8 mouse cellular contexts compared by ENCODE assay signal in genomic region chr1:36472106-36472440, GRCm38 (mm10). TPM values are rescaled to one million over a fixed set of nuclear protein-coding genes. Genes with fewer than 3 reads are reported as not detected.
DNase-seq lines count a peak whose midpoint lies in the region; ATAC-seq and TF ChIP-seq lines count a peak whose summit lies in the region.

No protein-coding gene starts in this region.

- no peak; the same call in 1 of the 2 replicates for ATAC-seq in heart, embryonic 13.5 days (ENCODE audit: extremely low read depth, insufficient number of reproducible peaks, low FRiP score, low TSS enrichment)
- 0 out of 2 replicates have a peak, but pooled peaks have one; percentile 5 for ATAC-seq in embryonic facial prominence, embryonic 15.5 days (ENCODE audit: insufficient number of reproducible peaks, low FRiP score, low TSS enrichment, low read depth)
- ATAC-seq in limb, embryonic 12.5 days (ENCODE audit: insufficient number of reproducible peaks, insufficient read depth, low FRiP score, low TSS enrichment, low read depth): no peak

- H3K4me3 ChIP-seq in heart, embryonic 13.5 days: peak overlapping the region; percentile 75
- peak overlapping the region; percentile 72 for H3K4me3 ChIP-seq in embryonic facial prominence, embryonic 15.5 days (replicated peaks)
- H3K4me3 ChIP-seq in limb, embryonic 12.5 days (replicated peaks): peak overlapping the region; percentile 68
- peak overlapping the region; percentile 74 for H3K4me3 ChIP-seq in small intestine, adult 2 months (ENCODE audit: low read depth, low read length)

- H3K4me2 ChIP-seq in heart, embryonic 13.5 days: peak overlapping the region; percentile 94
- peak overlapping the region; percentile 68 for H3K4me2 ChIP-seq in embryonic facial prominence, embryonic 15.5 days (replicated peaks)
- H3K4me2 ChIP-seq in limb, embryonic 12.5 days: peak overlapping the region; percentile 69

- no peak for TF ChIP-seq CTCF in small intestine, adult 2 months (IDR thresholded peaks at IDR 0.05; ENCODE audit: extremely low read depth, insufficient read length, insufficient replicate concordance, low read depth, low read length)

- DNase-seq in heart, adult 8-10 months (ENCODE audit: low spot score): no peak
- peak; percentile 8 to 32 for DNase-seq in CD8-positive naive resting alpha-beta T cell, adult 2 months (ENCODE audit: low read depth in 2 of 2, low spot score in 2 of 2)
- DNase-seq in embryo, embryonic 10 days (ENCODE audit: low spot score): no peak
- no peak for DNase-seq in MN1 (ENCODE audit: low spot score)

- H3K9ac ChIP-seq in heart, embryonic 13.5 days: peak overlapping the region; percentile 88
- peak overlapping the region; percentile 54 for H3K9ac ChIP-seq in embryonic facial prominence, embryonic 15.5 days
- H3K9ac ChIP-seq in limb, embryonic 12.5 days (replicated peaks): peak overlapping the region; percentile 70

- H3K4me1 ChIP-seq in heart, embryonic 13.5 days: peaks cover 57% of the 10 kb centered on the region
- H3K4me1 ChIP-seq in embryonic facial prominence, embryonic 15.5 days: peaks cover 60% of the 10 kb centered on the region
- peaks cover 52% of the 10 kb centered on the region for H3K4me1 ChIP-seq in limb, embryonic 12.5 days (replicated peaks)
- H3K4me1 ChIP-seq in small intestine, adult 2 months (ENCODE audit: control insufficient read depth, insufficient read depth, insufficient read length, low read length): peaks cover 3% of the 10 kb centered on the region; the same call in 1 of the 2 replicates

- 11% methylated on average over 18 of the region's 18 CpGs for WGBS in heart, embryonic 13.5 days
- WGBS in embryonic facial prominence, embryonic 15.5 days: 11% methylated on average over 18 of the region's 18 CpGs
- WGBS in limb, embryonic 12.5 days: 14% methylated on average over 18 of the region's 18 CpGs
- 8% methylated on average over 18 of the region's 18 CpGs for whole genome bisulfite sequencing in small intestine, adult 2 months

- no peaks in the 10 kb centered on the region for H3K9me3 ChIP-seq in heart, embryonic 13.5 days
- no peaks in the 10 kb centered on the region for H3K9me3 ChIP-seq in embryonic facial prominence, embryonic 15.5 days (replicated peaks)
- H3K9me3 ChIP-seq in limb, embryonic 12.5 days: no peaks in the 10 kb centered on the region

- no peaks in the 10 kb centered on the region for H3K36me3 ChIP-seq in heart, embryonic 13.5 days
- H3K36me3 ChIP-seq in embryonic facial prominence, embryonic 15.5 days: no peaks in the 10 kb centered on the region
- H3K36me3 ChIP-seq in limb, embryonic 12.5 days: no peaks in the 10 kb centered on the region
- no peaks in the 10 kb centered on the region for H3K36me3 ChIP-seq in small intestine, adult 2 months (ENCODE audit: control insufficient read depth, insufficient read depth, low read length)

- no peaks in the 10 kb centered on the region; the same call in 1 of the 2 replicates for H3K27me3 ChIP-seq in heart, embryonic 13.5 days (replicated peaks)
- no peaks in the 10 kb centered on the region for H3K27me3 ChIP-seq in embryonic facial prominence, embryonic 15.5 days
- H3K27me3 ChIP-seq in limb, embryonic 12.5 days: no peaks in the 10 kb centered on the region
- H3K27me3 ChIP-seq in small intestine, adult 2 months (ENCODE audit: control insufficient read depth, insufficient read depth, low read length): no peaks in the 10 kb centered on the region

- H3K27ac ChIP-seq in heart, embryonic 13.5 days (replicated peaks): peak overlapping the region; percentile 73; the same call in 1 of the 2 replicates
- H3K27ac ChIP-seq in embryonic facial prominence, embryonic 15.5 days (replicated peaks): peak overlapping the region; percentile 72; the same call in 1 of the 2 replicates
- 0 out of 2 replicates have a peak overlapping the region, but pooled peaks have one; percentile 29 for H3K27ac ChIP-seq in limb, embryonic 12.5 days
- H3K27ac ChIP-seq in small intestine, adult 2 months (ENCODE audit: insufficient read depth, low read depth, low read length): peak overlapping the region; percentile 99

- no peak for TF ChIP-seq POLR2A in small intestine, adult 2 months (IDR thresholded peaks at IDR 0.05; ENCODE audit: low read depth, low read length)

RNA-seq across cellular contexts. Expression of gene Cnnm4, which starts 0.7 kb away (rescaled TPM):
- polyA plus RNA-seq in heart, embryonic 13.5 days (2015; fragmentation: Nextera tagmentation; extraction: Ambion mirVana): 6.3 and 6.7 TPM in 2 replicates
- 1 to 10 TPM; 3.7 to 5.2 (median 4.7) TPM for total RNA-seq in heart, adult 8-10 months (2022)
- 15.0 and 15.8 TPM in 2 replicates for polyA plus RNA-seq in embryonic facial prominence, embryonic 15.5 days (2015; fragmentation: Nextera tagmentation; extraction: Ambion mirVana)
- polyA plus RNA-seq in limb, embryonic 12.5 days (2016; fragmentation: Nextera tagmentation; extraction: Ambion mirVana): 16.8 and 17.7 TPM in 2 replicates
- polyA plus RNA-seq in small intestine, adult 2 months (2012; rRNA removed): 29.1 and 107 TPM in 2 replicates

RNA-seq across cellular contexts. Expression of gene Lman2l, which starts 27.0 kb away (rescaled TPM):
- polyA plus RNA-seq in heart, embryonic 13.5 days (2015; fragmentation: Nextera tagmentation; extraction: Ambion mirVana): 44.2 and 49.5 TPM in 2 replicates
- total RNA-seq in heart, adult 8-10 months (2022): 10 to 100 TPM; 26.3 to 29.4 (median 27.8) TPM
- 45.9 and 52.0 TPM in 2 replicates for polyA plus RNA-seq in embryonic facial prominence, embryonic 15.5 days (2015; fragmentation: Nextera tagmentation; extraction: Ambion mirVana)
- polyA plus RNA-seq in limb, embryonic 12.5 days (2016; fragmentation: Nextera tagmentation; extraction: Ambion mirVana): 63.9 and 65.1 TPM in 2 replicates
- 3.9 and 5.5 TPM in 2 replicates for polyA plus RNA-seq in small intestine, adult 2 months (2012; rRNA removed)

RNA-seq across cellular contexts. Expression of gene Cnnm3, which starts 39.6 kb away (rescaled TPM):
- 2.0 and 2.4 TPM in 2 replicates for polyA plus RNA-seq in heart, embryonic 13.5 days (2015; fragmentation: Nextera tagmentation; extraction: Ambion mirVana)
- 10 to 100 TPM in 3 of 4 experiments, 1 to 10 TPM in 1; 8.6 to 16.3 (median 11.7) TPM for total RNA-seq in heart, adult 8-10 months (2022)
- polyA plus RNA-seq in embryonic facial prominence, embryonic 15.5 days (2015; fragmentation: Nextera tagmentation; extraction: Ambion mirVana): 3.8 and 4.3 TPM in 2 replicates
- polyA plus RNA-seq in limb, embryonic 12.5 days (2016; fragmentation: Nextera tagmentation; extraction: Ambion mirVana): 4.4 and 5.9 TPM in 2 replicates
- 7.1 and 13.0 TPM in 2 replicates for polyA plus RNA-seq in small intestine, adult 2 months (2012; rRNA removed)

Comparison
In these comparisons a context has a peak if more than half of its experiments do, and no peak if none do; other contexts are left out.
1. H3K27ac ChIP-seq: peak in every context shown above with its lines; median percentile 99 in small intestine, adult 2 months; 73 in heart, embryonic 13.5 days; 72 in embryonic facial prominence, embryonic 15.5 days; 29 in limb, embryonic 12.5 days.
2. DNase-seq: peak in CD8-positive naive resting alpha-beta T cell, adult 2 months (2 of 2); none in heart, adult 8-10 months (single experiment), embryo, embryonic 10 days (single experiment) and MN1 (single experiment).
3. Peak in every context shown above with its lines, with median percentiles within 50 percentile points of each other: H3K4me2 ChIP-seq, H3K4me3 ChIP-seq and H3K9ac ChIP-seq.